Mouse (Mus musculus): ENCODE data around the gene Mfap4. TPM values are rescaled to one million over a fixed set of nuclear protein-coding genes. Genes with fewer than 3 reads are reported as not detected.

Mfap4 gene
- polyA plus RNA-seq, 1 experiment from 2014 or later = 83.2 TPM

- Histone ChIP-seq H3K9me3 (no peaks in the 10 kb centered on the region), H3K36me3 (peaks cover 23% of the 10 kb centered on the region), H3K4me1 (peaks cover 15% of the 10 kb centered on the region), H3K9ac (replicated peaks) (no peak overlapping the region), H3K27me3 (no peaks in the 10 kb centered on the region), H3K4me2 (replicated peaks) (no peak overlapping the region), H3K27ac (replicated peaks) (no peak overlapping the region), H3K4me3 (no peak overlapping the region)
- ATAC-seq (ENCODE audit: low FRiP score, low read depth) = no peak
- 91% methylated on average over 2 of the region's 2 CpGs for WGBS
Observed at GRCm38 (mm10) chr11:61495528-61495927, 10.3 kb downstream of the Mfap4 start.

- Histone ChIP-seq H3K36me3 (peaks cover 4% of the 10 kb centered on the region; the same call in 1 of the 2 replicates), H3K4me3 (no peak overlapping the region), H3K27me3 (no peaks in the 10 kb centered on the region), H3K9ac (replicated peaks) (no peak overlapping the region), H3K9me3 (no peaks in the 10 kb centered on the region), H3K27ac (replicated peaks) (no peak overlapping the region), H3K4me1 (peaks cover 8% of the 10 kb centered on the region), H3K4me2 (replicated peaks) (no peak overlapping the region)
- WGBS = 92% methylated on average over 1 of the region's 1 CpGs
- ATAC-seq (ENCODE audit: low FRiP score, low read depth) = no peak
Observed at GRCm38 (mm10) chr11:61497490-61497889, 12.3 kb downstream of the Mfap4 start.

- Histone ChIP-seq H3K9me3 (no peaks in the 10 kb centered on the region), H3K27ac (replicated peaks) (no peak overlapping the region), H3K4me2 (replicated peaks) (no peak overlapping the region), H3K4me3 (no peak overlapping the region), H3K4me1 (no peaks in the 10 kb centered on the region), H3K36me3 (no peaks in the 10 kb centered on the region), H3K27me3 (no peaks in the 10 kb centered on the region), H3K9ac (replicated peaks) (no peak overlapping the region)
- 87% methylated on average over 6 of the region's 6 CpGs for WGBS
- ATAC-seq (ENCODE audit: low FRiP score, low read depth) = no peak
Observed at GRCm38 (mm10) chr11:61498736-61499504, 13.7 kb downstream of the Mfap4 start.

- no peak overlapping the region for H3K9ac ChIP-seq (replicated peaks)
- H3K4me1 ChIP-seq = peaks cover 14% of the 10 kb centered on the region
- 84% methylated on average over 8 of the region's 8 CpGs for WGBS
- no peak overlapping the region for H3K4me3 ChIP-seq
- no peak for ATAC-seq (ENCODE audit: low FRiP score, low read depth)
- H3K9me3 ChIP-seq = no peaks in the 10 kb centered on the region
- H3K36me3 ChIP-seq = peaks cover 2% of the 10 kb centered on the region; the same call in 1 of the 2 replicates
- no peaks in the 10 kb centered on the region for H3K27me3 ChIP-seq
- H3K27ac ChIP-seq (replicated peaks) = no peak overlapping the region
- H3K4me2 ChIP-seq (replicated peaks) = peak overlapping the region; percentile 77; the same call in 1 of the 2 replicates
Observed at GRCm38 (mm10) chr11:61503933-61504332, 18.7 kb downstream of the Mfap4 start.

- peaks cover 14% of the 10 kb centered on the region for H3K4me1 ChIP-seq
- WGBS = under 1% methylated on average over 39 of the region's 39 CpGs
- H3K4me2 ChIP-seq (replicated peaks) = peak within 1 kb of the TSS; percentile 77
- no peaks in the 10 kb centered on the region for H3K27me3 ChIP-seq
- H3K27ac ChIP-seq (replicated peaks) = peak within 1 kb of the TSS; percentile 87
- peak within 1 kb of the TSS; percentile 70 for H3K9ac ChIP-seq (replicated peaks)
- H3K9me3 ChIP-seq = no peaks in the 10 kb centered on the region
- H3K4me3 ChIP-seq = peak within 1 kb of the TSS; percentile 71
- H3K36me3 ChIP-seq = peaks cover 4% of the 10 kb centered on the region; the same call in 1 of the 2 replicates
- ATAC-seq (ENCODE audit: low FRiP score, low read depth) = peak; percentile 90
Observed at GRCm38 (mm10) chr11:61504713-61505257, 19.6 kb downstream of the Mfap4 start, which contains the start of gene B9d1. Gene B9d1 (plus strand): TSS chr11:61505144.

- no peak for ATAC-seq (ENCODE audit: low FRiP score, low read depth)
- peaks cover 52% of the 10 kb centered on the region for H3K36me3 ChIP-seq
- H3K4me3 ChIP-seq = no peak overlapping the region
Observed at GRCm38 (mm10) chr11:61514953-61515352, 29.7 kb downstream of the Mfap4 start.

GRCm38 (mm10) chr11:61517971-61518370 is 32.7 kb downstream of the Mfap4 start:
- Histone ChIP-seq H3K27ac (replicated peaks) (no peak overlapping the region), H3K4me1 (no peaks in the 10 kb centered on the region), H3K9ac (replicated peaks) (no peak overlapping the region), H3K27me3 (no peaks in the 10 kb centered on the region), H3K4me2 (replicated peaks) (no peak overlapping the region), H3K36me3 (peaks cover 66% of the 10 kb centered on the region), H3K4me3 (no peak overlapping the region), H3K9me3 (no peaks in the 10 kb centered on the region)
- ATAC-seq (ENCODE audit: low FRiP score, low read depth) = no peak
- WGBS = 95% methylated on average over 1 of the region's 1 CpGs

More at GRCm38 (mm10) chr11:61514953-61515352, 29.7 kb downstream of the Mfap4 start:
- H3K27me3 ChIP-seq = no peaks in the 10 kb centered on the region
- H3K4me2 ChIP-seq (replicated peaks) = no peak overlapping the region
- no peak overlapping the region for H3K9ac ChIP-seq (replicated peaks)
- 39% methylated on average over 3 of the region's 3 CpGs for WGBS
- no peak overlapping the region for H3K27ac ChIP-seq (replicated peaks)
- no peaks in the 10 kb centered on the region for H3K9me3 ChIP-seq
- no peaks in the 10 kb centered on the region; the same call in 1 of the 2 replicates for H3K4me1 ChIP-seq

GRCm38 (mm10) chr11:61518871-61519270 is 33.6 kb downstream of the Mfap4 start:
- H3K27me3 ChIP-seq = no peaks in the 10 kb centered on the region
- 95% methylated on average over 3 of the region's 3 CpGs for WGBS
- no peaks in the 10 kb centered on the region for H3K4me1 ChIP-seq
- H3K27ac ChIP-seq (replicated peaks) = no peak overlapping the region
- no peak for ATAC-seq (ENCODE audit: low FRiP score, low read depth)
- H3K9ac ChIP-seq (replicated peaks) = no peak overlapping the region
- no peaks in the 10 kb centered on the region for H3K9me3 ChIP-seq
- peaks cover 61% of the 10 kb centered on the region for H3K36me3 ChIP-seq
- H3K4me2 ChIP-seq (replicated peaks) = no peak overlapping the region
- H3K4me3 ChIP-seq = no peak overlapping the region

GRCm38 (mm10) chr11:61519484-61520107 is 34.4 kb downstream of the Mfap4 start:
- ATAC-seq (ENCODE audit: low FRiP score, low read depth) = no peak
- Histone ChIP-seq H3K36me3 (peaks cover 61% of the 10 kb centered on the region), H3K4me3 (no peak overlapping the region), H3K4me1 (no peaks in the 10 kb centered on the region), H3K27me3 (no peaks in the 10 kb centered on the region), H3K4me2 (replicated peaks) (no peak overlapping the region), H3K9ac (replicated peaks) (no peak overlapping the region), H3K9me3 (no peaks in the 10 kb centered on the region), H3K27ac (replicated peaks) (no peak overlapping the region)
- 91% methylated on average over 3 of the region's 3 CpGs for WGBS

GRCm38 (mm10) chr11:61526872-61527271 is 41.6 kb downstream of the Mfap4 start:
- ATAC-seq (ENCODE audit: low FRiP score, low read depth) = no peak
- Histone ChIP-seq H3K4me2 (replicated peaks) (no peak overlapping the region), H3K4me1 (peaks cover 9% of the 10 kb centered on the region), H3K36me3 (peaks cover 22% of the 10 kb centered on the region), H3K27ac (replicated peaks) (no peak overlapping the region), H3K9me3 (no peaks in the 10 kb centered on the region), H3K9ac (replicated peaks) (no peak overlapping the region), H3K27me3 (no peaks in the 10 kb centered on the region), H3K4me3 (no peak overlapping the region)
- 95% methylated on average over 1 of the region's 1 CpGs for WGBS

- Histone ChIP-seq H3K4me1 (peaks cover 9% of the 10 kb centered on the region), H3K27me3 (no peaks in the 10 kb centered on the region), H3K4me2 (replicated peaks) (no peak overlapping the region), H3K27ac (replicated peaks) (peak overlapping the region; percentile 39), H3K9me3 (no peaks in the 10 kb centered on the region), H3K4me3 (no peak overlapping the region), H3K9ac (replicated peaks) (no peak overlapping the region), H3K36me3 (peaks cover 20% of the 10 kb centered on the region)
- no peak for ATAC-seq (ENCODE audit: low FRiP score, low read depth)
- 29% methylated on average over 4 of the region's 4 CpGs for WGBS
Observed at GRCm38 (mm10) chr11:61529268-61529713, 44.1 kb downstream of the Mfap4 start.

- 88% methylated on average over 2 of the region's 2 CpGs for WGBS
- no peaks in the 10 kb centered on the region for H3K27me3 ChIP-seq
Observed at GRCm38 (mm10) chr11:61532820-61533219, 47.6 kb downstream of the Mfap4 start.

More at GRCm38 (mm10) chr11:61532820-61533219, 47.6 kb downstream of the Mfap4 start:
- H3K4me3 ChIP-seq = no peak overlapping the region
- peaks cover 15% of the 10 kb centered on the region for H3K36me3 ChIP-seq
- H3K27ac ChIP-seq (replicated peaks) = no peak overlapping the region
- H3K9ac ChIP-seq (replicated peaks) = no peak overlapping the region
- no peak overlapping the region for H3K4me2 ChIP-seq (replicated peaks)
- no peaks in the 10 kb centered on the region for H3K9me3 ChIP-seq
- peaks cover 9% of the 10 kb centered on the region for H3K4me1 ChIP-seq
- no peak for ATAC-seq (ENCODE audit: low FRiP score, low read depth)

All from midbrain, embryonic 12.5 days (tissue).